In genomic region chr4:57956029-57956960, GRCm38 (mm10) we compare ENCODE assay signal across 8 mouse cellular contexts. TPM values are rescaled to one million over a fixed set of nuclear protein-coding genes. Genes with fewer than 3 reads are reported as not detected.
DNase-seq lines count a peak whose midpoint lies in the region; ATAC-seq and TF ChIP-seq lines count a peak whose summit lies in the region.

TSS of gene Txn1 (minus strand) at chr4:57956411.

- under 1% methylated on average over 68 of the region's 71 CpGs for WGBS in forebrain, embryonic 13.5 days
- WGBS in large intestine, adult 2 months, result under 1% methylated on average over 71 of the region's 71 CpGs
- WGBS in liver, postnatal 0 days (ENCODE audit: insufficient replicate concordance), result under 1% methylated on average over 70 of the region's 71 CpGs
- WGBS in neural tube, embryonic 14.5 days, result 0% methylated on average over 68 of the region's 71 CpGs

- no peaks in the 10 kb centered on the region for H3K9me3 ChIP-seq in ES-Bruce4 (replicated peaks; ENCODE audit: control insufficient read depth, insufficient read depth, low read length, poor library complexity, severe bottlenecking)
- no peaks in the 10 kb centered on the region for H3K9me3 ChIP-seq in forebrain, embryonic 13.5 days (replicated peaks)
- no peaks in the 10 kb centered on the region for H3K9me3 ChIP-seq in liver, postnatal 0 days (ENCODE audit: low read length)
- no peaks in the 10 kb centered on the region for H3K9me3 ChIP-seq in neural tube, embryonic 14.5 days (ENCODE audit: control insufficient read depth, low read length)

- H3K9ac ChIP-seq in ES-Bruce4 (ENCODE audit: low read depth, poor library complexity, severe bottlenecking), result peak within 1 kb of the TSS; percentile 91
- peak within 1 kb of the TSS; percentile 89 for H3K9ac ChIP-seq in forebrain, embryonic 13.5 days
- H3K9ac ChIP-seq in liver, postnatal 0 days (replicated peaks), result peak within 1 kb of the TSS; percentile 80
- H3K9ac ChIP-seq in neural tube, embryonic 14.5 days (replicated peaks; ENCODE audit: low read depth, low read length), result peak within 1 kb of the TSS; percentile 90

- peak; percentile 88 for ATAC-seq in cerebellum, adult (ENCODE audit: insufficient number of reproducible peaks, low FRiP score, low TSS enrichment)
- peak; percentile 96 for ATAC-seq in forebrain, embryonic 13.5 days
- ATAC-seq in liver, postnatal 0 days, result peak; percentile 93
- peak; percentile 97 for ATAC-seq in neural tube, embryonic 14.5 days (ENCODE audit: low read depth)

- intact Hi-C loops in heart, postnatal 10 days (cut with DNase I), result loop anchor here (5.0 kb wide), 1 partner anchor 121 kb away; no protein-coding TSS in a partner anchor

- no peaks in the 10 kb centered on the region for H3K27me3 ChIP-seq in ES-Bruce4 (ENCODE audit: control insufficient read depth, insufficient read depth, low read length, poor library complexity, severe bottlenecking)
- H3K27me3 ChIP-seq in forebrain, embryonic 13.5 days, result no peaks in the 10 kb centered on the region; the same call in 1 of the 2 replicates
- H3K27me3 ChIP-seq in liver, postnatal 0 days (ENCODE audit: insufficient read depth, low read length), result no peaks in the 10 kb centered on the region
- H3K27me3 ChIP-seq in neural tube, embryonic 14.5 days (ENCODE audit: control insufficient read depth, insufficient read depth, low read length), result no peaks in the 10 kb centered on the region

- H3K4me2 ChIP-seq in forebrain, embryonic 13.5 days, result peak within 1 kb of the TSS; percentile 75
- peak within 1 kb of the TSS; percentile 88 for H3K4me2 ChIP-seq in liver, postnatal 0 days (ENCODE audit: low read depth, low read length)
- H3K4me2 ChIP-seq in neural tube, embryonic 14.5 days (ENCODE audit: low read depth, low read length), result peak within 1 kb of the TSS; percentile 81

- peaks cover 2% of the 10 kb centered on the region for H3K4me1 ChIP-seq in ES-Bruce4 (ENCODE audit: control insufficient read depth, insufficient read depth, low read length)
- peaks cover 30% of the 10 kb centered on the region for H3K4me1 ChIP-seq in forebrain, embryonic 13.5 days
- peaks cover 42% of the 10 kb centered on the region for H3K4me1 ChIP-seq in liver, postnatal 0 days (ENCODE audit: insufficient read depth)
- peaks cover 20% of the 10 kb centered on the region for H3K4me1 ChIP-seq in neural tube, embryonic 14.5 days (ENCODE audit: control insufficient read depth, insufficient read depth, low read length)

- peaks cover 14% of the 10 kb centered on the region for H3K36me3 ChIP-seq in ES-Bruce4 (ENCODE audit: control insufficient read depth, insufficient read depth, low read length, poor library complexity, severe bottlenecking)
- peaks cover 11% of the 10 kb centered on the region for H3K36me3 ChIP-seq in forebrain, embryonic 13.5 days (ENCODE audit: poor library complexity, severe bottlenecking)
- peaks cover 5% of the 10 kb centered on the region for H3K36me3 ChIP-seq in liver, postnatal 0 days (replicated peaks; ENCODE audit: insufficient read depth, low read length)
- H3K36me3 ChIP-seq in neural tube, embryonic 14.5 days (ENCODE audit: control insufficient read depth, insufficient read depth, low read length), result no peaks in the 10 kb centered on the region; the same call in 1 of the 2 replicates

- TF ChIP-seq CTCF in ES-Bruce4 (IDR thresholded peaks at IDR 0.05; ENCODE audit: low read depth, low read length), result no peak
- TF ChIP-seq CTCF in liver, postnatal 0 days (IDR thresholded peaks at IDR 0.05; ENCODE audit: low read depth), result no peak

- H3K4me3 ChIP-seq in ES-Bruce4 (ENCODE audit: low read depth, low read length), result peak within 1 kb of the TSS; percentile 91
- peak within 1 kb of the TSS; percentile 78 for H3K4me3 ChIP-seq in forebrain, embryonic 13.5 days
- peak within 1 kb of the TSS; percentile 68 for H3K4me3 ChIP-seq in liver, postnatal 0 days (ENCODE audit: low read depth, low read length)
- peak within 1 kb of the TSS; percentile 68 for H3K4me3 ChIP-seq in neural tube, embryonic 14.5 days (ENCODE audit: low read depth, low read length)

- peak; percentile 90 for TF ChIP-seq POLR2A in ES-Bruce4 (IDR thresholded peaks at IDR 0.05; ENCODE audit: insufficient read depth, low read length)

- peak; percentile 84 for TF ChIP-seq EP300 in ES-Bruce4 (IDR thresholded peaks at IDR 0.05; ENCODE audit: insufficient read depth, low read depth, low read length)
- peak; percentile 52; the same call in 1 of the 2 replicates for TF ChIP-seq EP300 in liver, postnatal 0 days (IDR thresholded peaks at IDR 0.05; ENCODE audit: low read depth)

- H3K27ac ChIP-seq in ES-Bruce4 (ENCODE audit: insufficient read depth, low read length), result peak within 1 kb of the TSS; percentile 98
- H3K27ac ChIP-seq in forebrain, embryonic 13.5 days, result peak within 1 kb of the TSS; percentile 88
- H3K27ac ChIP-seq in liver, postnatal 0 days (ENCODE audit: low read depth), result peak within 1 kb of the TSS; percentile 98
- peak within 1 kb of the TSS; percentile 85 for H3K27ac ChIP-seq in neural tube, embryonic 14.5 days (ENCODE audit: low read depth, low read length)

- peak; percentile 98 for DNase-seq in heart, postnatal 10 days
- peak; percentile 97 for DNase-seq in large intestine, adult 2 months (ENCODE audit: low read depth, low spot score)
- peak; percentile 100 for DNase-seq in liver, postnatal 0 days
- peak; percentile 99 for DNase-seq in testis, postnatal 10 days (ENCODE audit: low spot score)

RNA-seq across cellular contexts. Expression of gene Txn1, which starts in this region (rescaled TPM):
- polyA plus RNA-seq in ES-Bruce4 (2011; ENCODE audit: insufficient read depth, insufficient read length, low read depth, missing spikeins), result 403 and 417 TPM in 2 replicates
- polyA plus RNA-seq in forebrain, embryonic 13.5 days (2015; fragmentation: Nextera tagmentation; extraction: Ambion mirVana), result 358 and 382 TPM in 2 replicates
- 100 to 1,000 TPM; 161 to 178 TPM for total RNA-seq in heart, postnatal 10 days (2021)
- 601 and 707 TPM in 2 replicates for polyA plus RNA-seq in large intestine, adult 2 months (2012; rRNA removed)
- 228 and 231 TPM in 2 replicates for polyA plus RNA-seq in liver, postnatal 0 days (2015; fragmentation: Nextera tagmentation; extraction: Ambion mirVana)
- polyA plus RNA-seq in neural tube, embryonic 14.5 days (2014; fragmentation: Nextera tagmentation; extraction: Ambion mirVana), result 272 and 294 TPM in 2 replicates

Comparison
In these comparisons a context has a peak if more than half of its experiments do, and no peak if none do; other contexts are left out.
1. Peak in every context shown above with its lines: DNase-seq, ATAC-seq, H3K4me3 ChIP-seq and H3K27ac ChIP-seq.